Mouse (Mus musculus) kidney, adult 2 months (tissue): ENCODE data around the gene Grip1.

ENCODE experiments used
- CTCF ChIP-seq: fragments of 200-500 bp; conservative IDR thresholded peaks from 2 replicates; pipeline ENCODE4 v1.5.1; 2011; ENCODE audit warnings: low read depth, mild to moderate bottlenecking, control low read depth, low read length, moderate library complexity, mixed read lengths; ENCODE audit not compliant: insufficient read depth, insufficient read length
- POLR2A ChIP-seq: fragments of 200-500 bp; IDR thresholded peaks from one replicate; pipeline ENCODE4 v1.6.1; 2011; ENCODE audit warnings: low read depth, low read length, control low read depth

- TF ChIP-seq POLR2A (no peak), CTCF (no peak)
These were observed 155.4 kb downstream of the Grip1 start for GRCm38 (mm10) chr10:119608998-119609397.
